Mouse (Mus musculus) thymus, postnatal 25 days (tissue): ENCODE measurements around the gene Cacna2d3.

Experiments
- DNase-seq: peaks from one replicate; pipeline ENCODE4 v3.0.0; 2022

Cacna2d3 gene

DNA sequence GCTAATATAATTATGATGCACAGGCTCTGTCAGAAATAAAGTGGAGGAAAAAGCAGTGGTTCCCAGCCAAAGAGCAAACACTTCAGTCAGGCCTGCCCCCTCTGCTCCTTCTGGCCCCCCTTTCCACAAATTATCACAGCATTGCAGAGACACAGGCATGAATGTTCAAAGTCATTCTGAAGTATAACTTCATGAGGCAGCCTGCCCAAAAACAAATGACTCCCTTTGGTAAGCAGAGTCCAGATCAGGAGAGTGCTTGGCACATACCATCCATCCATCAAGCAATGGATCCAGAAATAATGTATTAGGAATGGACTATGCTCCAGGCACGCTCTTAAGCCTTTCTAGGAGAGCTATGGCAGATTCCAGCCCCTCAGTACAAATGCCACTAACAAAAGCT is 679.3 kb downstream of the Cacna2d3 start:
- no peak for DNase-seq

DNA sequence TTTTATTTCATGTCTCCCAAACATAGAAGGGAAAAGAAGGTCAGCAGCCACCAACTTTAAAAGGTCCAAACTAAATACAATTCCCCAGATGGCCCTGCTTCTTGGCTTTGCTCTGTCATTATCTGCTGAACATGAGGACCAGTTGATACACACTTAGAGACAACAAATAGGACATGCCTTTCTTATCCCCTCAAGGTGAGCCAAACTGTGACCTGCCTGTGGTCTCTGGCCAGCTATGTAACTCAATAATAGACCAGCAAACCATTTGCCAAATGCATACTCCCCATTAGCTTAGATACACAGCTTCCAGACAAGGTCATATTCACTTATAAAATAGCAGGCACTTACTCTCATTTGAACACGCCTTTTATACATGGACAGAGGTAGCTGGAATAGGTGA is 680.2 kb downstream of the Cacna2d3 start:
- DNase-seq = no peak

DNA sequence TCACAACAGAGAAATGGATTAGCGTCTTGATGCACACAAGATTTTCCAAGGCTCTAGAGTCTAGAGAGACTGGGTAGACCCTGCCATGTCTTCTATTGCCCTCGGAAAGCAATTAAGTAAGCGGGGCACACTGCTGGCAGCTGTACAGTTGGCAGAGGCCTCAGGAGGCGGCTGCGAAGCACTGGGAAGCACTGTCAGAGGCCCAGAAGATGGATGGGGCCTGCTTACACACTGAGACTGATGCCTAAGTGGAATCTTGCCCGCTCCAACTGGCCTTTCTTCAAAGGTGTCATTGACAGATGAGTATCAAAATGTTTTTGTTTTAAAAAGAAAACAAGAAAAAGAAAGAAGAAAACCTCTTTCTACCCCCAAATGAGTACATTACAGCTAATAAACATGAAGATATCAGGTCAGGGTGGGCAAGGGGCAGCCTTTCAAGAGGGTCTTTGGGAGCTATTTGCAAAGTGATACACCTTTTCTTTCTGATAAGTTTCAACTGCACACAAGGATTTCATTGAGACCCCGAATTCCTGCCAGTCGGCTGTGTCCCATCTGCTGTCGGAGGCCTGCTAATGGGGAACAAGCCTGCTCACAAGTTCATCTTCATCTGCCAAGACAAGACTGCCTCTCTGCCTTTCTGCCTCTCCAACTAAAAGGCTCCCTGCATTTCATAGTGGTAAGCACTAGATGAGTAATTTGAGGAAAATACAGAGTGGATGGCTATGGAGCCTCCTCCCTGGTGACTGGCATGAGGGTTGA is 680.9 kb downstream of the Cacna2d3 start:
- no peak for DNase-seq

DNA sequence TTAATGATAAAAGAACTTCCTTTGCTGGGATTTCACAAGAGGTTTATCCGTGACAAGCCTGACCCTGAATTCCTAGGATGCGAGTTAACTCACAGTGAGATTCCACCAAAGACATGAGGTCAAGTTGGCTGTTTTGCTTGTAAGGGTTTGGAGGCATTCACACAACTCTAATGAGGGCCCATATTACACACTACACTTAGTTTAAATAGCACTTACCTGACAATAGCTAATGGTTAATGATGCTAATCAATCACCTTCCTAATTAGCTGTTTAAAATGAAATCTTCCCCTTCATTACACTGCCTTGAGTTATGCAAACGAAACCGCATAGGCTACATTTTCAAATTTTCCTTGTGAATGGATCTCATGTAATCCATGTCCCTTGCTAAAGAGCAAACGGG is 683.4 kb downstream of the Cacna2d3 start:
- no peak for DNase-seq

DNA sequence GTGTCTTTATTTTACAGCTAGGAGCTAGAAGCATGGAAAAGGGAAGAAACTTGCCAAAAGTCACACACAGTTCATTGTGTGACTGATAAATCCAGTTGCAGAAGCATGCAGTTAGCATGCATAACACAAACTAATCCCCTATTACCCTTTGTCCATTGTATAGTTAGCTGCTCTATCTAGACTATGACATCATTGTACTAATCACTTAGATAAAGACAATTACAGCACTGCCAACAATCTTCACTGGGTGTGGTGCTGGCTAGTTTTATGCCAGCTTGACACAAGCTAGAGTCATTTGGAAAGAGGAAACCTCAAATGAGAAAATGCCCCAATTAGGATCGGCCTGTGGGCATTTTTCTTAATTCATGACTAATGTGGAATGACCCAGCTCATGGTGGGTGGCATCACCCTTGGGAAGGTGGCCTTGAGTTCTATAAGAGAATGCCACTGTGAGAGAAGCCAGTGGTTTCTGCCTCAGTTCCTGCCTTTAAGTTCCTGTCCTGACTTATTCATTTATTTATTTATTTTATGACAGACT is 689.7 kb downstream of the Cacna2d3 start:
- no peak for DNase-seq

DNA sequence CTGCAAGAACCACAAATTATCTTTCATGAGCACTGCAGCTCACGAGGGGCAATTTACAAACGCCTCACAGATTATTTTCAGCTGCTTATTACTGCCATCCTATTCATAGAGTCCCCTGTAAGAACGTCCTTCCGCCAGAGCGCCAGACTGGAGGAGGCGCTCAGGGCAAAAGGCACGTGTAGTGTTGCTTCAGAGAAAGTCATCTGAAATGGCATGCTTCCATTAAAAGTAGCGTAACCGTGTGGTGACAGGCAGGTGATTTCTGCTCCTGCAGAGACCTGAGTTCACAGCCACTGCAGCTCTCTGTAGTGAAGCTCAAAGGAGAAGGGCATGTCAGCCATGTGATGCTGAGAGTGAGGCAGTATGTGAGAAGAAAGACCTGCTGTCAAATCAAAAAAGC is 691.1 kb downstream of the Cacna2d3 start:
- DNase-seq = no peak

DNA sequence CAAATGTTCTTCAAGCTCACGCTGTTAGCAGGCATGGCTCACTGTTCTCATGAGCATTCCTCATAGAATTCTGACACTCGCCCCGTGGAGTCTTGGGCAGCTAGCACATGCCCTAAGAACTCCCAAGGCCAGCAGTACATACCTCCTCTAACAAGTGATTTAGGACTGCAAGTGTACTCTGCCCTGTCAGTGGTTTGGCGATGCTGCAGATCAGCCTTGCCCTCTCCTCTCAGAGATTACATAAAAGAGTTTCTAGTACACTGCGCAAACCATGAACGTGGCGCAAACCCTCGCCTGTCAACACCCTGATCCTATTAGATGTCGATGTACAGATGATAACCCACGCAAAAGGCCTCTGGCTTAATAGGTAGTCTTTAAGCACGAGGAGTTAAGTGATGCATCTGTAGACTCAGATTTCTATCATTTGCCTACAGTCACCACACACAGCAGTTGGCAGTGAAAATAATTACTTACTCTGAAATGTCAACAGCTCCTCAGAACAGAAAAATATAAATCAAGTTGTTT is 691.7 kb downstream of the Cacna2d3 start:
- no peak for DNase-seq

DNA sequence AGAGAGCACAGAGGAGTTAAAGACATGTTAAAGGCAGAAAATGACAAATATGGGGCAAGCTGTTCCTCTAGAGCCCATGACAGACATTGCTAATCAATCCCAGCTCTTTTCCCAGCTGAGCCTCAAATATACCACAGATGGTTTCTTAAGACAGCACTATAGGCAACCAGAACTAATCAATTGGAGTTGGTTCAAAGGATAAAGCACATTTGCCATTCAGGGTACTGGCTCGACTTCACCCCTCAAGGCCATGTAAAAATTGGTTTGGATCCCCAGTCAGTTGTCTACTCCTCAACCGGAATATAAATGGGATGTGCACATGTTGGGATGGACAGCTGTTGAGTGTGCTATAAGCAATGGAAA is 692.6 kb downstream of the Cacna2d3 start:
- DNase-seq = no peak

DNA sequence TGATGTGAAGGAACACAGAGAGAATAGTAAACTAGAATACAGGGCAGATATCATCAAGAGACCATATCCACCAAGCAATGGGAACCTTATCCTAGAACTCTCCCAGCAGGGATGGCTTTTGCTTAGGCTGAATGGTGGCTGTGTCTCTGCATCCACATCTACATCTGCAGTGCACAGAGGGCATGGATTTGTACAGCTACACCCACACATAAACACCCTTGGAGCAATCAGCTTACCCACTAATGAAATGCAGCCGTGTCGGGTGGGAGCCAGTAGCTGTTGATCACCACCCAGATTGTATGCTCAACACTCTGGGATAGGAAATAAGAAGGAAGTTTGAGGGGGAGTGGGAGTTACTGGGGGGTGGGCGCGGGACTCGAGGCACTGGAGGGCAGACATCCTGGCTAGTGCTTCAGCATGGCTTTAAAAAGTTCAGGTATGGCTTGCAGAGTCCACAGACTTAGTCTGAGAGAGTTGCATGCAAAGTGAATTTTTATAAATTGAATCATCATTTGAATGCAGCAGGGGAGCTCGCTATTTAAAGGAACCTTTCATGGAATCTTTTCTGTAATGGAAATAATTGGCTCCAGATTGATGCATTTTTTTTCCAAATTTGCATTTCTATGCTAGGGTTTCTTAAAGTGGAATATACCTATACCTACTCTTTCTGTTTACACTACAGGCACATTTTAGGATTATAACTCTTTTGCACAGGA is 693.1 kb downstream of the Cacna2d3 start:
- DNase-seq = no peak

DNA sequence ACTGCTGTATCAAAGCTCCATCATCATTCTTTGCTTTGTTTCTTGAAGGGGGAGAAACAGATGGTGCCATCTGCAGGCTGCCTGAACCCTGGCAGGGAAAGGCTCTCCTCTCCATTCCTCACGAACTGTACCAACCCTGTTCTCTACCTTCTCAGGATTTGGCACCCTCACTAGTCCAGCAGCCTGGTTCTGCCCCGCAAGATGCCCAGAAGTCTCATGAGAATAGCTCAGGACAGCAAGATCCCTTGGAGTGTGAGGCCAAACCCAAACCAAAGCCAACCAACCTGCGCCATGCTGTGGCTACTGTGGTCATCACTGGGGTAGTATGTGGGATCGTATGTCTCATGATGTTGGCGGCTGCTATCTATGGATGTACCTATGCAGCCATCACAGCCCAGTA is 694.4 kb downstream of the Cacna2d3 start:
- DNase-seq = no peak

DNA sequence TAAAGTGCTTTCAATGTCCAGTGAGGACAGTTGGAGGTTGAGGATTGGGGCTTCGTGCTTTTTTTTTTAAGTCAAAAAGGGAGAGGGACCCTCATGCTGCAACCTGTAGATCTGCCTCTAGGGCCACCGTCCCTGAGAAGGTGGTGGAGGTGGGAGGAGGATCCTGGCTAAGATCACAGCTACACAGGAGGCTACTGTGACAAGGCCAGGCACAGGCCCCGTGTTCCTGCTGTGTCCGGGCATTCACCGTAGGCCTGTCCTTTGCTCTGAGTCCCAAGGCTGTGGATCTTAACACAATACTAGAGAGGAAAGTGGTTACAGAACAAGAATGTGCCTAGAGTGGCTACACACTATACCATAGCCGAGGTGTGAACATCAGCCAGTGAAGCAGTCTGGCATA is 696.3 kb downstream of the Cacna2d3 start:
- DNase-seq = no peak

DNA sequence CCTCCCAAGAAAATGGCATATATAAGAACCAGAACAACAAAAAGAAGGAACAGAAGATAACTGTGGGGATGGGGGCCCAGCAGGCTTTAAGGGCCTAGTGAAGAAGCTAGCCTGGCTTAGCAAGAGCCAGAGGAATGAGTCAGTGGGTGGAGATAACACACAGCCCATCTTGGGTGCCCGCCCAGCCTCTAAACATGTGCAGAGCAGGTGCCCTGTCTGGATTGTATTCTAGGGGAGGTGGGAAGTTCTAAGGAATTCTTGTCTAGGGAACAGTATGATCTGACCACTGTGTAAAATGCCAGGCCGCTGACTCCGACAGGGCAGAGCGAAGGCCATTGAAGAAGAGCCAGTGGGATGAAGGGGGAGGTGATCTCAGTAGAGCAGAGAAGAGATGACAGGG is 698.4 kb downstream of the Cacna2d3 start:
- no peak for DNase-seq

DNA sequence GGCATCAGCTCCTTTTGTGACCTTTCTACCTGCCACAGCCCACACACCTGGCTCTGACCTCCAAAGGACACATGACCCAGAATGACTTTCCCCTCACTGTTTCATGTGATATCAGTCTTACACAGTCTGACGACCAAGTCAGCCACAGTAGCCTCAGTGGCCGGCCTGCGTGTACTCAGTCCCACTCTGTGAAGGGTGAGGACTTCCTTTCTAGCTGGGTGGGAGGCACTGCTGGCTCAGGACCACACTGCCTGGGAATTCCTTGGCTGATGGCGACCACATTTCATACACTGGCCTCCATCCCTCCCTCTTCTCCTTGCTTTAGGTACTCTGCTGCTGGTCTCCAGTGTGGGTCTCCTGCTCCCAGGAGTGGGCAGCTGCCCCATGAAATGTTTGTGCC is 700.4 kb downstream of the Cacna2d3 start:
- DNase-seq = no peak

DNA sequence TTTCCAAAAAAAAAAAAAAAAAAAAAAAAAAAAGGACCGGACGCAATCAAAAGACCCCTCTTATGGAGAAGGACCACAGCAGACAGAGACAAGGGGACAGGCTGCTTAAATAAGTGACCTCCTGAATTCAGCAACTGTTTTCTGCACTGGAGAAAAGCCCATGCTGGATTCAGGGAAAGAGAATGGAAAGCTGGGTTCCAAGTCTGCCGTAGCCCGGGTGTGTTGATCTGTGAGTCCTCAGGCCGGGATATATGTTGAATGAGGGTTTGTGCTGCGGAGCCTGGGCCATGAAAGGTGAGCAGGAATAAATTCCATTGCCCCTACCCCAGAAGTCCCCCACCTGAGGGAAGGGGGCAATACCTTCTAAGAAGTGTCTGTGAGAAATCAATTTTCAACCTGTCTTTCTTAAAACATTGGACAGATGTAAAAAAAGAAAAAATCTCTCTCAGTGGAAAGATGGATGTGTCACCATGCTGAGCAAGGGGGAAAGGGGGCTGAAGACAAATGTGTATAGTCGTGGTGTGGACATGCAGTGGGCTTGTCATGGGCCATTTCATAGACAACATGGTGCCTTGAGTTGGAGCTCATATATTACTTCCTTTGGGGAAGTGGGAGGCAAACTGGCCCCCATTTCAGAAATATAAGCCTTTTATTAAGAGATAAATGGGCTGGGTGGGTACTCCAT is 703.2 kb downstream of the Cacna2d3 start:
- DNase-seq = no peak

DNA sequence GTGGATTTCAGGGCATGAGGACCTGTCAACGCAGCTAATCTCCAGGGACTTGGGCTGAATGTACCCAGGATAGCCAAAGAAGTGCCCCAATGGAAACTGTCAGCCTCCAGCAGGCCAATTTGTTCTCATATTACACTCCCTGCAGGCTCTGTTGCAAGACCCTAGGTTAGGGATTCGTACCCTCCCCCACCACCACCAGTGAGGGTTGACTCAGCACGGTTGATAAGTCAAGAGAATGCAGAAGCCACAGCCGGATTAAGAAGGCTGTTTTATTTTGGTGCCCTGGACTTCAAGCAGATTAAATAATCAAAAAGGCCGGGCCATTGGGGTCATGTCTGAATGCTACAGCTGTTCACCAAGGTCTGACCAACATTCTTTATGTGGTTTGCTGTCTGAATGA is 703.8 kb downstream of the Cacna2d3 start, which contains the start of gene Lrtm1:
Gene Lrtm1, plus strand, starts transcription at position 326 of the 400 bp plus-strand sequence.
- DNase-seq = no peak

DNA sequence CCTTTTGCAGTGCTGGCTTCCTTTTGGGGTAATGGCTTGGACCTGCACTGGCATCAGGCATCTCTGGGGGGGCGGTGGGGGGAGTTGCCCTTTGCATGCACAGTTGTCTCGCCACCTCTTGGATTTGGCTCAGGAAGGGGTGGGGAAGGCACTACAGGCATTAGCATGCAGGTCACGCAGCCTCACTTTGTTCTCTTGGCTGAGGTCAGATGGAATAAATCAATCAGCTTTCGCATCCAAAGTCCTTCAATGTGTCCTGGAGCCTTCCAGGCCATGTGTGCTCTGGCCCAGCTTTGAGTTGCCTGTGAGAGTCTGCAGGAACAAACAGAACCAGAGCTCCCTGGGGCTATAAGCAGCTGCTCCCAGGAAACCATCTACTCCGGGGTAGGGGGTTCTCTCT is 705.8 kb downstream of the Cacna2d3 start:
- DNase-seq = no peak

DNA sequence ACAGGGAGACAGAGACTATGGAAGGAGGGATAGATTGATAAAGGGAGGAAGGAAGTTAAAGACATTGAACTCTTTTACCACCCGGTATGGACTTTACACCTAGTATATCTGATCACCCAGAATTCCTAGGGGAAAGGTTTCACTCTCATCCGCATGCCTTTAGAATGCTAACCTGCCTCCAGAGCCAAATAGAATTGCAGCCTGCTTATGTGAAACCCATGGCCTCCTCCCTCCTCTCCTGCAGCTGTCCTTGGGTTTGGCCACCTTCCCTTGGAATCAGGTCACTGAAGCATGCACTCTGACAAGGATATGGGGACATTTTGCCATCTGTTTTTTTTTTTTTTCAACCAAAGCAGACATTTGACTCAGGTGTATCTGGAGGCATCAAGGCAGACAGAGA is 707.0 kb downstream of the Cacna2d3 start:
- no peak for DNase-seq

DNA sequence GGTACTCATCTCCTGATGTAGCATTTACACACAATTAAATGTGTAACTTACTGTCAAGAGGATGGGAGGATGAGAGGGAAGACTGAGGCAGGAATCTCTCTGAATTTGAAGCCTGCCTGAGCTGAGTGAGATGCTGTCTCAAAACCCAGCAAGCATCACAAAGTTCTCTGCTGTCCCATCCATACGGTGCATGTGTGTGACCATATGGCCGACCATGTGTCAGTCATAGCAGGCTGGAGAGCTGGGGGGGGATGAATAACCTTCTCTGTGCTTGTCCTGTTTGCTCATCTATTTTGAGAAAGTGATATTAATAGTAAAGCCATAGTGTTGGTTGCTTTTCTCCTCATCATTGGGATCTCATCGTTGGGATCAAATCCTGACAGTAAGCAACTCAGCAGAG is 708.5 kb downstream of the Cacna2d3 start:
- DNase-seq = no peak

DNA sequence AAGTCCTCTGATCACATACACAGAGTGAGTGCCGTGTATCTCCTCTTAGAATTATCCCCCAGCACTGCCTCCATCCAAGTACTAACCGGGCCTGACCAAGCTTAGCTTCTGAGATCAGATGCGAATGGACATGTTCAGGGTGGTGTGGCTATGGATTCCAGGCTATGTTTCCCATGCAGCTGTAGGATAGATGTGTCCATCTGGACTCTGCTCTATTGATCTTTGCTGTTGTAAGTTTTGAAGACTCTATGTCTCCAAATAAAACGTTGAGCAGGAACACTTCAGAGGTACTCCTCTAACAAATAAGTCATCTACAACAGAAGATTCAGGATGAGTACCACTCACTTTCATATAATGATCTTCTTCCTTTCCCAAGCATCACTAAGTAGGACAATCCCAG is 712.0 kb downstream of the Cacna2d3 start:
- no peak for DNase-seq

DNA sequence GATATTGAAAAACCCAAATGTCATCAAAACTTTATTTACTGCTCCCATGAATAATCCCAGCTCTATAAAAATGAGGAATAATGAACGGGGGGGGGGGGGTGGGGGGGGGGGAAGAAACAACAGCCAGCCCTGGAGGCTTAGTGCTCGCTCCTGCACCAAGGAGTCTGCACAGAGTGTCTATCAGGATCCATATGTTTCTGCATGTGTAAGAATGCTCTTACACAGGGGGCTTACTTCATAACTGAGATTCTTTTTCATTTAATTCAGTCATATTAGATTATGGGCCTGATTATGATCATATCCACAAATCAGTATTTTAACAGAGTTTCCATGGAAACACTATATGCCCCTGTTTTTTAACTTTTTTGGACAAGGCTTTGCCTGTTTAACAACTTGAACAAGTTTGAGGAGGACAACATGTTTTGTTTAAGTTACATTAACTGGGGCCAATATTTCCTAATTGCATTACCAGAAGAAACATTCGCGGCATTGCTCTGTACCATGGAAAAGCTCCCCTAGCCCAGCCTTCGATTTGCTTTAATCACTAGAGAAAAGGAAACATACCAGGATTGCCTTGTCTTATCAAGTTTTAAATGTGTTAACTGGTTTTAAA is 716.3 kb downstream of the Cacna2d3 start:
- no peak for DNase-seq

DNA sequence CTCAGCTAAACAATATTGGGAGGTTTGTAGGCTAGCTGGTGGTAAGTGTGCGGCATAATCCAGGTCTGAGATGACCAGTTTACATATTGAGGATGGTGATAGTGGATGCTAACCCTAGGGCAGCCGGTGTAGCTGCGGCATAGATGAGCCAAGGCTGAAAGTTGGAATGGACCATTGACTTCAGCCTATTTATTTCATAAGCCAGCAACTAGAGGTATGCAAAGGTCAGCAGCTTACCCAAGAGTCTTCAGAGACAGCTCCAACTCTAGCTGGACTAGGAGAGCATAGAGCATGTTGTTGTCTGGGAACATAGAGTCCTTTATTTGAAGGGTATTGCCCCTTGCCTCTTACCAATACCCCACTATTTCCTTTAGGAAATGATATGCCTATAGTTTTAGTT is 725.1 kb downstream of the Cacna2d3 start:
- DNase-seq = no peak

DNA sequence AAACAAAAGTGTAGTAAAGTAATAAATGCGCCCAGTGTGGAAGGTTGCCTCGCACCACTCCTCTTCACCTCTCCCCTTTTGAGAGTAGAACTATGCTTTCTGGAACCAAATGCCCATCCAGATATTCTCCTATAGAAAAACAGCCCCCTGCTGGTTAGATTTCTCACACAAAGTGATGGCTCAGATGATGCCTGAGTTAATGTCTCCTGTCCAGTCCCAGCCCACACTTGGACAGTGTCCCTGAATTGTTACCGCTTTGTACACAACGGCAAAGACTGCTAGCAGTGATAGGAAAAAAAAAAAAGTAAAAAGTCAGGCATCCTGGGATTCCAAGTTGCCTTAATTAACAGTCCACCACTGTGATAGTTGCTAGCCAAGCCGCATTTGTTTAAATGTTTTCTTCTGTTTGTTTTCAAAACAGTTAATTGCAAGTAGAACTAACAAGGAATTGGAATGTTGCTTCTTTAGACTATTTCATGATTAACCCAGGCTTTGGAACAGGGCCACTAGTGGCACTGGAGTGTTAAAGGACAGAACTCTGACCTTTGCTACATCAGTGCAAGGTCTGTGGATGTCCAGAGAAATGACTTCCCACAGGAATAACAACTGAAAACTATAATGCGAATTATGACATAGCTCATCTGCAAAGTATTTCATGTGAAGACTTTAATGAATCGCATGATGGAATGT is 733.3 kb downstream of the Cacna2d3 start:
- DNase-seq = no peak

DNA sequence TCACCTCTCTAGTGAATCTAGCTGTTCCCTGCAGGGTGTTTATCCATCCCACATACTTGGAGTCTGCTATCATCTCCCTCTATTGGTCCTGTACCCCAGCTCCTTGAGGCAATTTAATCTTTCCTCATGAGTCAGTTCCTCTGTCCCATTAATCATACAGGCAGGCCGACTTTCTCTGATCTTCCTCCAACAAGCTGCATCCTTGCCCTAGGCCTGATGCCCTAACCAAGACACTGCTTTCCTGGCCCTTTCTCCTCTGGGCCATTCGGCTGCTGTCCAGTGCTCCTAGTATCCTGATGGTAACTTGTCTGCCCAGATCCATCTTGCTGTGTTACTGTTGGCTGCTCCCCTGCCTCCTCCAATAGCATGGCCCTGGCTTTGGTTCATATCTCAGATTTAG is 737.4 kb downstream of the Cacna2d3 start:
- DNase-seq = no peak
